Mouse (Mus musculus) small intestine, adult 2 months (tissue): ENCODE data around the gene Cers5. TPM values are rescaled to one million over a fixed set of nuclear protein-coding genes. Genes with fewer than 3 reads are reported as not detected.
A peak's percentile ranks its signal among the peaks of the same experiment; 100 is the strongest.

Experiments used
- H3K27ac ChIP-seq: fragments of 200-500 bp; 2 replicates; pipeline ENCODE4 v1.5.1; 2012; ENCODE audit warnings: low read depth, low read length, control low read depth, inconsistent platforms; ENCODE audit not compliant: insufficient read depth
- H3K27me3 ChIP-seq: fragments of 200-500 bp; 2 replicates; pipeline ENCODE4 v1.6.1; 2012; ENCODE audit warnings: mild to moderate bottlenecking, moderate library complexity, low read length, inconsistent platforms; ENCODE audit not compliant: control insufficient read depth, insufficient read depth
- H3K36me3 ChIP-seq: fragments of 200-500 bp; 2 replicates; pipeline ENCODE4 v1.6.1; 2012; ENCODE audit warnings: mild to moderate bottlenecking, low read length, control low read depth, inconsistent platforms; ENCODE audit not compliant: control insufficient read depth, insufficient read depth
- H3K4me1 ChIP-seq: fragments of 200-500 bp; 2 replicates; pipeline ENCODE4 v1.6.1; 2012; ENCODE audit warnings: low read length, inconsistent platforms, mixed read lengths; ENCODE audit not compliant: control insufficient read depth, insufficient read depth, insufficient read length
- H3K4me3 ChIP-seq: fragments of 200-500 bp; 2 replicates; pipeline ENCODE4 v1.5.1; 2012; ENCODE audit warnings: low read depth, mild to moderate bottlenecking, control low read depth, inconsistent platforms, low read length, moderate library complexity
- CTCF ChIP-seq: fragments of 200-500 bp; IDR thresholded peaks from 2 replicates; pipeline ENCODE4 v1.5.1; 2012; ENCODE audit warnings: low read depth, mild to moderate bottlenecking, control low read depth, inconsistent platforms, low read length, moderate library complexity, mixed read lengths; ENCODE audit not compliant: insufficient replicate concordance, insufficient read length; ENCODE audit errors: extremely low read depth
- POLR2A ChIP-seq: fragments of 200-500 bp; IDR thresholded peaks from 2 replicates; pipeline ENCODE4 v1.6.1; 2012; ENCODE audit warnings: low read depth, mild to moderate bottlenecking, control low read depth, inconsistent platforms, low read length, moderate library complexity
- WGBS: fragments of 180-500 bp; shearing (Covaris S2); methylation state at CpG from one replicate; pipeline ENCODE4 v1.1.7; 2018; 5-methylcytosine and 5-hydroxymethylcytosine counted together
- polyA plus RNA-seq: library from polyadenylated mRNA; depleted of rRNA; stranded (reverse); fragments of >200 nt; gene quantifications from 2 replicates; pipeline ENCODE4 v1.2.3, GENCODE M21; 2012

The Cers5 gene
- polyA plus RNA-seq, 1 experiment, result 8.2 TPM

- H3K36me3 ChIP-seq, result peaks cover 34% of the 10 kb centered on the region
- H3K4me3 ChIP-seq, result peak within 1 kb of the TSS; percentile 92
- WGBS, result 20% methylated on average over 26 of the region's 26 CpGs
- TF ChIP-seq POLR2A, result peak; percentile 95
- TF ChIP-seq CTCF, result no peak
- peak within 1 kb of the TSS; percentile 93 for H3K27ac ChIP-seq
- no peaks in the 10 kb centered on the region for H3K27me3 ChIP-seq
- peaks cover 27% of the 10 kb centered on the region for H3K4me1 ChIP-seq
These were observed 55.0 kb downstream of the Cers5 start, which contains the start of gene Gpd1 for GRCm38 (mm10) chr15:99717386-99718334. Gene Gpd1 (plus strand): TSS chr15:99717515.

- TF ChIP-seq CTCF (no peak), POLR2A (no peak)
- Histone ChIP-seq H3K27ac (peak overlapping the region; percentile 93; the same call in 1 of the 2 replicates), H3K36me3 (peaks cover 35% of the 10 kb centered on the region), H3K27me3 (no peaks in the 10 kb centered on the region), H3K4me1 (peaks cover 26% of the 10 kb centered on the region), H3K4me3 (peak overlapping the region; percentile 12; the same call in 1 of the 2 replicates)
- WGBS, result 80% methylated on average over 12 of the region's 12 CpGs
These were observed 55.9 kb downstream of the Cers5 start for GRCm38 (mm10) chr15:99716814-99717213.

GRCm38 (mm10) chr15:99715982-99716746, 56.5 kb downstream of the Cers5 start:
- Histone ChIP-seq H3K4me1 (peaks cover 25% of the 10 kb centered on the region), H3K36me3 (peaks cover 37% of the 10 kb centered on the region), H3K27me3 (no peaks in the 10 kb centered on the region), H3K27ac (peak overlapping the region; percentile 93), H3K4me3 (peak overlapping the region; percentile 20; the same call in 1 of the 2 replicates)
- 28% methylated on average over 11 of the region's 11 CpGs for WGBS
- no peak for TF ChIP-seq CTCF
- no peak for TF ChIP-seq POLR2A

GRCm38 (mm10) chr15:99715361-99715865, 57.3 kb downstream of the Cers5 start:
- Histone ChIP-seq H3K4me3 (no peak overlapping the region), H3K27ac (peak overlapping the region; percentile 93), H3K27me3 (no peaks in the 10 kb centered on the region), H3K4me1 (peaks cover 25% of the 10 kb centered on the region), H3K36me3 (peaks cover 37% of the 10 kb centered on the region)
- TF ChIP-seq POLR2A, result no peak
- TF ChIP-seq CTCF, result no peak
- WGBS, result 30% methylated on average over 13 of the region's 13 CpGs

- 48% methylated on average over 7 of the region's 7 CpGs for WGBS
- TF ChIP-seq POLR2A, result no peak; the same call in 1 of the 2 replicates
- peak; percentile 97; the same call in 1 of the 2 replicates for TF ChIP-seq CTCF
- Histone ChIP-seq H3K4me3 (no peak overlapping the region), H3K27ac (peak overlapping the region; percentile 93), H3K36me3 (peaks cover 36% of the 10 kb centered on the region), H3K27me3 (no peaks in the 10 kb centered on the region), H3K4me1 (peaks cover 23% of the 10 kb centered on the region)
These were observed 57.8 kb downstream of the Cers5 start for GRCm38 (mm10) chr15:99714858-99715257.

GRCm38 (mm10) chr15:99714206-99714605, 58.5 kb downstream of the Cers5 start:
- no peak overlapping the region for H3K27ac ChIP-seq

More at GRCm38 (mm10) chr15:99714206-99714605, 58.5 kb downstream of the Cers5 start:
- no peaks in the 10 kb centered on the region for H3K27me3 ChIP-seq
- 75% methylated on average over 4 of the region's 4 CpGs for WGBS
- H3K4me1 ChIP-seq, result peaks cover 23% of the 10 kb centered on the region
- H3K36me3 ChIP-seq, result peaks cover 42% of the 10 kb centered on the region
- H3K4me3 ChIP-seq, result no peak overlapping the region
- TF ChIP-seq CTCF (no peak), POLR2A (no peak)
